Mouse (Mus musculus) E14TG2a.4 (cell line): ENCODE results near the gene Ccl25.

Source experiments
- CTCF ChIP-seq: conservative IDR thresholded peaks from 2 replicates; pipeline ENCODE4 v1.5.1; 2014; ENCODE audit warnings: low read length
- NANOG ChIP-seq: IDR thresholded peaks from 2 replicates; pipeline ENCODE4 v1.6.1; 2014; ENCODE audit warnings: borderline replicate concordance, low read length, mixed read lengths
- POU5F1 ChIP-seq: IDR thresholded peaks from 2 replicates; pipeline ENCODE4 v1.6.1; 2014; ENCODE audit warnings: low read length, borderline replicate concordance

GRCm38 (mm10) chr8:4312104-4312503 lies 12.9 kb upstream of the Ccl25 start:
- TF ChIP-seq NANOG (no peak), CTCF (no peak), POU5F1 (no peak)
